Mouse (Mus musculus): ENCODE results near the gene Slc30a5. TPM values are rescaled to one million over a fixed set of nuclear protein-coding genes. Genes with fewer than 3 reads are reported as not detected.
A peak's percentile ranks its signal among the peaks of the same experiment; 100 is the strongest.

Gene Slc30a5
- polyA plus RNA-seq, 1 experiment, result 33.8 TPM

DNA sequence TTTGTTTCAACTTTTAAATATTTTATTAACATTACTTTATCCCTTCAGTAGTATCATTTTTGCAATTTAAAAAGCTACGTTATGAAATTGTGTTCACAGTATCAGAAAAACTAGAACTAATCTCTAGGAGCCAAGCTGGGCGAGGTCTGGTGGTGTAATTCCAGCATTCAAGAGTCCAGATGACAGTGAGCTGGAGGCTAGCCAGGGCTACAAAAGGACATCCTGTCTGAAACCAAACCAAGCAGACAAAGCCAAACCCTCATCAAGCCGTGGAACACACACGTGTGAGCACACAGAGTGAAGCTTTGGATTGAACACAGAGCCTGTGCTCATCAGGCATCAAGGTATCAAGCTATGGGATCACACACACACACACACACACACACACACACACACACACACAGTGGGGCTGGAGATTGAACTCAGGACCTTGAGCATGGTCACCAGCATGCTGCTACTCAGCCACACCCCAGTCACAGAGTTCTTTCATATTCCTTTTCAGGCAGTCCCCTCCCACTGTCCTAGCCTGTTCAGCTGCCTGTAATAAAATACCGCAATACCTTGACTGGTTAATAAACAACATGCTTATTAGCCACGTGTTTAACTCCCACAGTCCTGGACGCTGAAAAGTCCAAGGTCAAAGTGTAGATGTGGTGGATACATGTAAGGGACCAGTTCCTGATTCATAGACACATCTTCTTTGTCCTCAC lies 9.9 kb upstream of the Slc30a5 start:
- TF ChIP-seq POLR2A (IDR thresholded peaks at IDR 0.05; ENCODE audit: low read depth, low read length), result no peak
- no peak for TF ChIP-seq CTCF (conservative IDR thresholded peaks at IDR 0.05; ENCODE audit: insufficient read depth, insufficient read length, low read depth, low read length)
- WGBS, result 29% methylated on average over 7 of the region's 7 CpGs
- Histone ChIP-seq H3K4me1 (ENCODE audit: control insufficient read depth, insufficient read depth, low read length) (peaks cover 5% of the 10 kb centered on the region; the same call in 1 of the 2 replicates), H3K27ac (ENCODE audit: insufficient read depth, low read depth, low read length) (peak overlapping the region; percentile 26; the same call in 1 of the 2 replicates), H3K27me3 (replicated peaks; ENCODE audit: control insufficient read depth, insufficient read depth, low read length) (no peaks in the 10 kb centered on the region), H3K4me3 (ENCODE audit: insufficient read depth, low read depth, low read length) (no peak overlapping the region), H3K36me3 (ENCODE audit: control insufficient read depth, insufficient read depth, low read length) (no peaks in the 10 kb centered on the region)
- DNase-seq, result peak; percentile 87

DNA sequence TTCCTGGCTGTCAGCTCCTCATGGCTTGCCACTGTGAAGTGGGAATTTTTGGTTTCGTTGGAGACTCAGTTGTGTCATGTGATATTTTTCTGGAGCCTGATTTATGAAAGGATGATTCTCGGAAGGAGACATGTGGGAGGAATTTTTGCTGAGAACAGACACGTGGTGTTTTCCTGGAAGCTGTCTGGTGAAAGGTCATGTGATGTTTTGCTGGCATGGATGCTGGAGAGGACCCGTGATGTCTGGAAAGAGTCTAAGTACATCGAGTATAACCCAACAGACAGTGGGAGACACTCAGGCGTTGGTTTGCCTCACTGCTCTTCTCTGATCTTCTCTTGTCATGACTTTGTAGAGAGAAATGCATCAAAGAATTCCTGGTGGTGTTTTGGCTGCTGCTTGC lies 8.5 kb upstream of the Slc30a5 start:
- no peak overlapping the region for H3K4me3 ChIP-seq (ENCODE audit: insufficient read depth, low read depth, low read length)

DNA sequence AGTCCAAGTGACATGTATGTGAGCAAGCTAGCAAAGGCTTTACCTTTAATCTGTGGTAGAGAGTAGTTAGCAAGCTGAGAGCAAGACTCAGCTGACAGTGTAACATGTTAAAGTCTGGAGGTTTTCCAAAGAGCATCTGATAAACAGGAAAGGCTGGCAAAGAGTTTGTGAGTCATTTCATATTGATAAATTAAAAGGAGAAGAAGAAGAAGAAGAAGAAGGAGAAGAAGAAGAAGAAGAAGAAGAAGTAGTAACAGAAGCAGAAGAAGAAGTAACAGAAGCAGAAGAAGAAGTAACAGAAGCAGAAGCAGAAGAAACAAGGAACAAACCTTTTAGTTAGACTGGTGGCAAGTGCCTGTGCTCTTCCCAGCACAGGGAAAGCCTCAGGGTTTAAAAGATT lies 1.6 kb upstream of the Slc30a5 start:
- peaks cover 8% of the 10 kb centered on the region; the same call in 1 of the 2 replicates for H3K4me1 ChIP-seq (ENCODE audit: control insufficient read depth, insufficient read depth, low read length)
- TF ChIP-seq CTCF (conservative IDR thresholded peaks at IDR 0.05; ENCODE audit: insufficient read depth, insufficient read length, low read depth, low read length) (no peak), POLR2A (IDR thresholded peaks at IDR 0.05; ENCODE audit: low read depth, low read length) (no peak)
- DNase-seq, result no peak
- no peak overlapping the region for H3K4me3 ChIP-seq (ENCODE audit: insufficient read depth, low read depth, low read length)
- no peak overlapping the region for H3K27ac ChIP-seq (ENCODE audit: insufficient read depth, low read depth, low read length)
- H3K36me3 ChIP-seq (ENCODE audit: control insufficient read depth, insufficient read depth, low read length), result no peaks in the 10 kb centered on the region
- H3K27me3 ChIP-seq (replicated peaks; ENCODE audit: control insufficient read depth, insufficient read depth, low read length), result no peaks in the 10 kb centered on the region

More for the DNA sequence above, 8.5 kb upstream of the Slc30a5 start:
- WGBS, result 39% methylated on average over 6 of the region's 6 CpGs
- H3K36me3 ChIP-seq (ENCODE audit: control insufficient read depth, insufficient read depth, low read length), result no peaks in the 10 kb centered on the region
- H3K27me3 ChIP-seq (replicated peaks; ENCODE audit: control insufficient read depth, insufficient read depth, low read length), result no peaks in the 10 kb centered on the region
- DNase-seq, result peak; percentile 79
- H3K4me1 ChIP-seq (ENCODE audit: control insufficient read depth, insufficient read depth, low read length), result peaks cover 9% of the 10 kb centered on the region
- TF ChIP-seq POLR2A (IDR thresholded peaks at IDR 0.05; ENCODE audit: low read depth, low read length) (no peak), CTCF (conservative IDR thresholded peaks at IDR 0.05; ENCODE audit: insufficient read depth, insufficient read length, low read depth, low read length) (no peak)
- H3K27ac ChIP-seq (ENCODE audit: insufficient read depth, low read depth, low read length), result peak overlapping the region; percentile 33; the same call in 1 of the 2 replicates

DNA sequence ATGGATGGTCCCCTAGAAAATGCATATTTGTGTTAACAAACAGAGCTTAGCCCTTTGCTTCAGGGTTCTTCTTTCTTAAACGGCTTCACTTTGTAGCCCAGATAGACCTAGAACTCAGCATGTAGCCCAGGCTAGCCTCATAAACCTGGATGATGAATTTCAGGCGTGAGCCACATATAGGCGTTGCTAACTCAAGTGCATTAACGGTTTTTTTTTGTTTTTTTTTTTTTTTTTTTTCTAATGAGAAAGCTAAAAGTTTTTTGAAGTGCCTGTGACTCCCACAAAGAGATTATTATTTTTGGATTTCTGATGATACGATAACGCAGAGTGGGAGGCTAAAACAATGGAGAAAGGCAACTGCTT lies 394 bp upstream of the Slc30a5 start:
- H3K4me1 ChIP-seq (ENCODE audit: control insufficient read depth, insufficient read depth, low read length), result peaks cover 10% of the 10 kb centered on the region; the same call in 1 of the 2 replicates
- H3K36me3 ChIP-seq (ENCODE audit: control insufficient read depth, insufficient read depth, low read length), result no peaks in the 10 kb centered on the region
- no peak for DNase-seq
- no peak for TF ChIP-seq POLR2A (IDR thresholded peaks at IDR 0.05; ENCODE audit: low read depth, low read length)
- no peak for TF ChIP-seq CTCF (conservative IDR thresholded peaks at IDR 0.05; ENCODE audit: insufficient read depth, insufficient read length, low read depth, low read length)
- 47% methylated on average over 6 of the region's 6 CpGs for WGBS
- H3K27ac ChIP-seq (ENCODE audit: insufficient read depth, low read depth, low read length), result no peak overlapping the region
- no peaks in the 10 kb centered on the region for H3K27me3 ChIP-seq (replicated peaks; ENCODE audit: control insufficient read depth, insufficient read depth, low read length)
- no peak overlapping the region for H3K4me3 ChIP-seq (ENCODE audit: insufficient read depth, low read depth, low read length)

DNA sequence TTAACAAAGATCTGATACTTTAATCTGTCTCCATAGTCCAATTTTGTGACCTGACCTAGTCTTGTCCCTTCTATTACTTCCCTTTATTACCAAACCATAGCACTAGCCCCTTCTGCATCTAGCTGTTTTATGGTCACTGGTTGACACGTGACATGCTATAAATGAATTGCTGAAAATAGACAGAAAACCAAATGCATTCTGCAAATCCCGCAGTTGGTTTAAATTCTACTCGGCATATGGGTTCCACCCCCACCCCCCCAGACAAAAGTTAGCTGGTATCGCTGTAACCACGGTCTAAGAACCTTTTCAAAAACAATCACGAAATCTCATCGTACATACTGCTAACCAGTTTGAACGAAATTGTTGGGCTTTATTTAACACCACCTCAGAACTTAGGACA lies 1.0 kb downstream of the Slc30a5 start:
- peak overlapping the region; percentile 44 for H3K27ac ChIP-seq (ENCODE audit: insufficient read depth, low read depth, low read length)
- peak overlapping the region; percentile 77 for H3K4me3 ChIP-seq (ENCODE audit: insufficient read depth, low read depth, low read length)
- WGBS, result under 1% methylated on average over 8 of the region's 8 CpGs
- H3K4me1 ChIP-seq (ENCODE audit: control insufficient read depth, insufficient read depth, low read length), result peaks cover 7% of the 10 kb centered on the region; the same call in 1 of the 2 replicates
- TF ChIP-seq CTCF (conservative IDR thresholded peaks at IDR 0.05; ENCODE audit: insufficient read depth, insufficient read length, low read depth, low read length) (no peak), POLR2A (IDR thresholded peaks at IDR 0.05; ENCODE audit: low read depth, low read length) (no peak)
- H3K27me3 ChIP-seq (replicated peaks; ENCODE audit: control insufficient read depth, insufficient read depth, low read length), result no peaks in the 10 kb centered on the region
- DNase-seq, result no peak
- H3K36me3 ChIP-seq (ENCODE audit: control insufficient read depth, insufficient read depth, low read length), result no peaks in the 10 kb centered on the region

DNA sequence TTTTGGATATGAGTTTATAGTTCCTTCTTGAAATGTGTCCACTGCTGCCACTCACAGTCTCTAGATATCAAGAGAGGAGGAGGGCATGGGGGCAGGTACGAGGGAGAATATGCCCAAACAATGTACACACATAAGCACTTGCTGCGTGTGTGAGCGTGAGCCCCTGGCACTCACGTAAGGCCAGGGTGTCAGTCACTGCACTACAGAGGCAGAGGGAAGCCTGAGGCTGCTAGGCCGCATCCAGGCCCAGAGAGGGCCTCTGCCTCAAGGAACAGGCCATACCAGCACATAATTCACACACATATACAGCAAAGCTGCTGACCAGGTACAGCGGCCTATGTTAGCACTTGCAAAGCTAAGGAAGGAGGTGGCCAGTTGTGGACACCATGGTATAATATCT lies 2.1 kb downstream of the Slc30a5 start:
- no peak for DNase-seq
- no peaks in the 10 kb centered on the region for H3K27me3 ChIP-seq (replicated peaks; ENCODE audit: control insufficient read depth, insufficient read depth, low read length)
- peaks cover 12% of the 10 kb centered on the region; the same call in 1 of the 2 replicates for H3K4me1 ChIP-seq (ENCODE audit: control insufficient read depth, insufficient read depth, low read length)
- no peaks in the 10 kb centered on the region for H3K36me3 ChIP-seq (ENCODE audit: control insufficient read depth, insufficient read depth, low read length)
- TF ChIP-seq CTCF (conservative IDR thresholded peaks at IDR 0.05; ENCODE audit: insufficient read depth, insufficient read length, low read depth, low read length), result no peak
- 0 out of 2 replicates have a peak overlapping the region, but pooled peaks have one; percentile 3 for H3K27ac ChIP-seq (ENCODE audit: insufficient read depth, low read depth, low read length)
- WGBS, result 79% methylated on average over 6 of the region's 6 CpGs
- H3K4me3 ChIP-seq (ENCODE audit: insufficient read depth, low read depth, low read length), result no peak overlapping the region

DNA sequence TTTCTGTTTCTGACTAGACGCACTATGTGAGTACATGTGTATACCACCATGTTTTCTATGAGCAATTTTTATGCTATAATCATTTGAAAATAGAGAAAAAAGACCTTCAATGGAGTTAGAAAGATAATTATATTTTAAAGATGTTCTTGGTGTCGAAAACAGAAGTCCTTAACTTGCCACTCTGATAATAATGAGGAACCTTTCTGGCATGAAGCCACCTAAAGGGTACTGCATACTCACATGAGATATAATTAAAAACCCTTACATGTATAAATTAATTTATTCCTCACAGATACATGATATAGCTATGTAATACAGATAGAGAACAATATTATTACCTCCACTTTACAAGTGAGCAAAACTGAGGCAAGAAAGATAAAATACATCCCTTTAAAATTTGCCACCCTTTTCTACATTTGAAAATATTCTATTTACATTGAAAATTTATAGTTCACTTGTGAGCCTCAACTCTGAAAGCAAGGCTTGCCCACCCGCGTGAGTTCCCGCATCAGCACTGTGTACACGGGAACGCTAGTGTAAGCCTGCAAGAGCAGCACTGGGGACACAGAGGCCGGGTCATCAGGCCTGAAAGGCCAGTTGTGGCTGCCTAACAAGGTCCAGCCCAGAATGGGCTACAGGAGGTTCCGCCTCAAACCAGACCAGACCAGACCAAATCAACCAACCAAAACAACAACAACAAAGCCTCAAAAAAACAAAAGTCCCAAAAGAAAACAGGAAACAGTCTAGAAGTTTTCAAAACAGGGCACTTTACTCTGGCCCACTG lies 7.4 kb downstream of the Slc30a5 start:
- Histone ChIP-seq H3K4me1 (ENCODE audit: control insufficient read depth, insufficient read depth, low read length) (peaks cover 11% of the 10 kb centered on the region; the same call in 1 of the 2 replicates), H3K27ac (ENCODE audit: insufficient read depth, low read depth, low read length) (peak overlapping the region; percentile 88), H3K36me3 (ENCODE audit: control insufficient read depth, insufficient read depth, low read length) (peaks cover 4% of the 10 kb centered on the region), H3K4me3 (ENCODE audit: insufficient read depth, low read depth, low read length) (no peak overlapping the region), H3K27me3 (replicated peaks; ENCODE audit: control insufficient read depth, insufficient read depth, low read length) (no peaks in the 10 kb centered on the region)
- peak; percentile 69 for DNase-seq
- TF ChIP-seq POLR2A (IDR thresholded peaks at IDR 0.05; ENCODE audit: low read depth, low read length), result no peak
- TF ChIP-seq CTCF (conservative IDR thresholded peaks at IDR 0.05; ENCODE audit: insufficient read depth, insufficient read length, low read depth, low read length), result no peak
- 60% methylated on average over 9 of the region's 9 CpGs for whole genome bisulfite sequencing

Measured in kidney, adult 2 months (tissue).